Mouse (Mus musculus): ENCODE measurements around the gene Suclg1.

Gene Suclg1

DNA sequence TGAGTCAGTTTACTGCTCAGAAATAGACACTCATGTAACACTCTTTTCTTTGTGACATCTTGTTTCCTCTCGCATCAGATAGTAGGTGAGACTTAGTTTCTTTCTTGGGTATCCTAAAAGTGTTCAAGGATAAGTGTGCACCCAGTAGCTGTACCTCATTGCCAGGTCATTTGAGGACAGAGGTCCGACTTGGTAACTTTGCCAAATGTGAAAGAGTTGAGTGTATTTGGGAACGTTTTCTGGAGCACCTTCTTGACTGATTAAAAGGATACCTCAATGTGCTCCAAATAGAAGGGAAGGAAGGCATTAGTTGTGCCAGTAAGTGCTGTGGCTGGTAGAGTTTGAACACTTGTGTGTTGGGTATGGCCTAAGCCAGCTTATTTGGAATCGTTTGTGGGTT, 1.7 kb downstream of the Suclg1 start:
- no peak for DNase-seq (ENCODE audit: low read depth, low spot score)

DNA sequence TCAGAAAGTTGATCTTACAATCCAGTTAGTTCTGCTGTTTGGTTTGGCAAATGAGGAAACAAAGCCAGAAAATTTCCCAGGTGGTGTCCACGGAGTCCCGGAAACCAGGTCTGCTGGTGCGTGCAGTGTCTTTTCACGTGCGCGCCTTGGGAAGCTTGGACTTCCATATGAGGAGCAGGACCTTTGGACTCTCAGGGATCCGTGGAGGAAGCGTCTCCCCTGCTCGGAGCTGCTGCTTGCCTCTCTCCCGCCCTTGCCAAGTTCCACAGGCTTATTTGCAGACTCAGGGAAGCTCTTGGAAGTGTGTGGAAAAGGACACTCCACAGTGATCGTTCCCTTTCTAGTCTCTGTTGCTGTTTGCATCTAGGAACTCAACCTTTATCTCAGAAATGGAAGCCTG, 3.2 kb downstream of the Suclg1 start:
- no peak for DNase-seq (ENCODE audit: low read depth, low spot score)

- no peak for DNase-seq (ENCODE audit: low read depth, low spot score)
Measured at GRCm38 (mm10) chr6:73252396-73252795, 4.2 kb downstream of the Suclg1 start.

DNA sequence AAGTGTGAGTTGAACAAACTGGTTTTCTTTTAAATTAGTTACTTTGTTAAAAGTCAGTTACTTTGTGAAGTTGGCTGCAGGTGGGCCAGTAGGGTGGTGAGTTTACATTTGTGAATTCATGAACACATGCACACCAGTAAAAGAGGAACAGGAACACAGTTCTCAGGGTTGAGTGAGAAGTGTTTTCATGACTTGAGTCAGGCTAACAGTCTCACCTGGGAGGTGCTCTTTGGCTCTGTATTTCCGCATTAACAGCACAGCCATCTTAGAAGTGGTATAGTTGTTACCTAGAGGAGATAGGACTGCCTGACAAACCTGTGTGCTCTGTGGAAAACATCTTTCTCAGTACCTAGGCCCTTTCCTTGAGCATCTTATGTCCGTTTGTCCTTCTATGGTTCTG, 4.8 kb downstream of the Suclg1 start:
- DNase-seq (ENCODE audit: low read depth, low spot score): no peak

- DNase-seq (ENCODE audit: low read depth, low spot score): no peak
Measured at GRCm38 (mm10) chr6:73253584-73253983, 5.4 kb downstream of the Suclg1 start.

GRCm38 (mm10) chr6:73254307-73255228, 6.4 kb downstream of the Suclg1 start:
- DNase-seq (ENCODE audit: low read depth, low spot score): no peak

GRCm38 (mm10) chr6:73257068-73257467, 8.9 kb downstream of the Suclg1 start:
- no peak for DNase-seq (ENCODE audit: low read depth, low spot score)

DNA sequence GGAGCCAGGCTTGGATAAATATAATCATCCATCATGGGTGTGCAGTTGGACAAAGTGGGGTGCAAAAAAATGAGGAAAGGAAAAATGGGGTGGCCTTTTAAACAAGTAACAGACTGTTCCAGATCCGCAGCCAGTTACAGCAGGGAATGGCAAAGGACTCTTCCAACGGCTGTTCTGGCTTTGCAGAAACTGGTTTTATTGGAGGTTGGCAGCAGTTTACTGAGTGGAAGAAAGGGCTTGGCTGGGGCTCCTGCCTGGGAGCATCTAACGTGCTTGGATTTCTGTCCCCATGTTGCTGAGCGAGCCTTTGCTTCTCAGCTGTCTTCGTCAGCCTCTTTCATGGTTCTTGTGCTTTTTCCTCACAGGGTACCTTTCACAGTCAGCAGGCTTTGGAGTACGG, 11.9 kb downstream of the Suclg1 start:
- DNase-seq (ENCODE audit: low read depth, low spot score): no peak

- DNase-seq (ENCODE audit: low read depth, low spot score): no peak
Measured at GRCm38 (mm10) chr6:73264801-73265200, 16.6 kb downstream of the Suclg1 start.

DNA sequence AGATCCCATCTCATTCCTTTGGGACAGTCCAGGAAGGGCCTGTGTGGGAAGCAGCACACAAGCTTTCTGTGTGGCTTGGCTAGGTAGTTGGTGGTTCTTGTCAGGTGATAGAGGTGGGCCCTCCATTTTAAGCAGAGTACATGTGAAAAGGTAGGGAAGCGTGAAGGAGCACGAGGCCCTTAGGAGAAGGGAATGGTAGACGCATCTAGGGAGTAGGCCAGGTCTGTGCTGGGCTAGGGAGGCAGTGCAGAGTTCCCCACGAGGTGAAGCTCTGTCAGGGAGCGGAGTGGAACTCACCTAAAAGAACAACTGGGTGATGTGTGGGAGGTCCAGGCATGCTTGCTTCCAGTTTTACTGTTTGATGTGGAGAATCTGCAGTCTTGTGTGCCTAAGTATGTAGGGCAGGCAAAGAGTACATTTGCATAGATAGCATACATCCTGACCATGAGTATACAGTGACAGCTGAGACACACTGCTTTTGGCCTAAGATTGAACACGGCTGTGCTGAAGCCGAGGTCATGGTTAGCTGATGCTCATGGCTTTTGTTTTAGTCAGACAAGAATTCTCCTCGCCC, 19.6 kb downstream of the Suclg1 start:
- no peak for DNase-seq (ENCODE audit: low read depth, low spot score)

- DNase-seq (ENCODE audit: low read depth, low spot score): no peak
Measured at GRCm38 (mm10) chr6:73269374-73269773, 21.2 kb downstream of the Suclg1 start.

DNA sequence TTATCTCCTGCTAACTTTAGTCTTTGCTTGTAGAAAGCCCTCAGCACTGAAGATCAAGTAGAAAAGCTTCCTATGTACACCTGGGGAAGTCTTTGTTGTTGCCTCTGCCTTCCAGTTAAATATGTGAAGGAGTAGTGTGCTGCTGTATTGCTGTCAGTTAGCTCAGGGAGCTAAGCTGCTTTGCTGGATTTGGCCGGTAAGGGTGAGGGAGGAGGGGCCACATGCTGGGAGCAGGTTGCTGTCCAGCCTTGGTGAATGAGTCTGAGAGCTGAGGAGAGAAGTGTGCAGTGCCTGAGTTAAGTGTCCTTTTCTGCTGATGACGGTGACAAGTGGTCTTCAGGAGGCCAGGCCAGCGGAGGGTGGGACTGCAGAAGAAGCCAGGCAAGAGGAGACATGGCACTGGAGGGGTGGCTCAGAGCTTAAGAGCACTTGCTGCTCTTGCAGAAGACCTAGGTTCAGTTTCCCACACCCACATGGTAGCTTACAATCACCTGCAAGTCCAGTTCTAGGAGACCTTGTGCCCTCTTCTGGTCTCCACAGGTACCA, 23.4 kb downstream of the Suclg1 start:
- no peak for DNase-seq (ENCODE audit: low read depth, low spot score)

DNA sequence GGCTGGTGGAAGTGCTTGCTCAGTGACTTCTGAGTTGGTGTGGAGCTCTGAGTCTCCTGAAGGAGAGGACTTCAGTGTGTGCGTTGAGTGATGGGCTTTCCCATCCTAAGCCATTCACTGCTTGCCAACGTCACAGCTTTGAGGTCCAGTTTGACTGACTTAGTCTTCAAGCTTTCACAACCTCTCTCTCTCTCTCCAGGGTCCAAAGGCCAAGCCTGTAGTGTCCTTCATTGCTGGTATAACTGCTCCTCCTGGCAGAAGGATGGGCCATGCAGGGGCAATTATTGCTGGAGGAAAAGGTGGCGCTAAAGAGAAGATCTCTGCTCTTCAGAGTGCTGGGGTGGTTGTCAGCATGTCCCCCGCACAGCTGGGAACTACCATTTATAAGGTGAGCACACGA, 26.8 kb downstream of the Suclg1 start:
- DNase-seq (ENCODE audit: low read depth, low spot score): no peak

DNA sequence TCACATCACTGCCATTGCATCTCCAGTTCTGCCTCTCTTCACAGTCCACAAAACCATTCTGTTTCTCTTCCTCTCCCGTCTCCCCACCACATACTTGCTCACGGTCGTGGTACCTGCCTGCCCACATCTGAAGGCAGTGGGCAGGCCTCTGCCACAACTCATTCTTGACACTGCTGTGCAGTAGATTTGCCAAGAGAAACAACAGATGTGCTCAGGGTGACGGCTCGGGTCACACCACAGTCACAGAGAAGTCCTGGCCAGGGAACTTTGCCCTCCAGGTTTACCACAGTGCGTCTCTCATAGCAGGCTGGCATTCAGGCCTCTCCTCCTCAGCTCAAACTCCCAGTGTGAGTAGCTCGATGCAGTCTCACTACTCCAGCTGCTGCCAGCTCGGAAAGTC, 31.5 kb downstream of the Suclg1 start:
- no peak for DNase-seq (ENCODE audit: low read depth, low spot score)

DNA sequence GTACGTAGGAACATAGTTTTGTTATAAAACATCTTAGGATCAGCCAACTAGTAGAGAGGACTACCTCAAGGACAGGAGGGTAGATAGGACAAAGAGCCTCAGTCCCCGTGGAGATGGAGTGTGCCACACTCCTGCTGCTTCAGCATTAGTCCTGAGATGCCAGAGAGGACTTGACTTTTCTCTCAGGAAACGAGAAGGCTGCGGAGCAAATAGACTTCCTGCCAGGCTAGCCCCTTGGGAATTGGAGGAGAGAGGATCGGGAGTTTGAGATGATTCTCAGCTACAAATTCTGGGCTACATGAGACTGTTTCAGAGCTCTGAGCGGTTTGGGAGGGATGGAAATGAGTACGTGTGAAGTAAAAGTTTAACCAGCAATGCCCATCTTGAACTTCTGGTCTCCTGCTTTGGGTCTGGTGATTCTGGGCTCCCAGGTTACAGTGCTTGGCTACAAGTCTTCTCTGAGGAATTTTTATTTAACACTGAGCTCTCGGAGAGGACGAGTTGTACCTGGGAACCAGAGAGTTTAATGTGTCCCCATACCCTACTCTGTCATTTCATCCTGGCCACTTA, 32.4 kb downstream of the Suclg1 start:
- no peak for DNase-seq (ENCODE audit: low read depth, low spot score)

DNA sequence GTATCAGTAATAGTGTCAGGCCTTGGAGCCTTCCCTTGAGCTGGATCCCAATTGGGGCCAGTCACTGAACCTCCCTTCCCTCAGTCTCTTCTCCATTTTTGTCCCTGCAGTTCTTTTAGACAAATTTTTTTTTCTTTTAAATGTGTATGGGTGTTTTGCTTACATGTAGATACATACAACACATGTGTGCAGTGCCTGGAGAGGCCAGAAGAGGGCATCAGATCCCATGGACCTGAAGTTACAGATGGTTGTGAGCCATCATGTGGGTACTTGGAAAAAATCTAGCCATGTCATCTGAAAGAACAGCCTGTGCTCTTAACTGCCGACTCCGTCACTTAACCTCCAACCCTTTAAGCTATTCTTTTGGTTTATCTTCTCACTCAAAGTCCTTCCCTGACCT, 38.1 kb downstream of the Suclg1 start:
- DNase-seq (ENCODE audit: low read depth, low spot score): no peak

DNA sequence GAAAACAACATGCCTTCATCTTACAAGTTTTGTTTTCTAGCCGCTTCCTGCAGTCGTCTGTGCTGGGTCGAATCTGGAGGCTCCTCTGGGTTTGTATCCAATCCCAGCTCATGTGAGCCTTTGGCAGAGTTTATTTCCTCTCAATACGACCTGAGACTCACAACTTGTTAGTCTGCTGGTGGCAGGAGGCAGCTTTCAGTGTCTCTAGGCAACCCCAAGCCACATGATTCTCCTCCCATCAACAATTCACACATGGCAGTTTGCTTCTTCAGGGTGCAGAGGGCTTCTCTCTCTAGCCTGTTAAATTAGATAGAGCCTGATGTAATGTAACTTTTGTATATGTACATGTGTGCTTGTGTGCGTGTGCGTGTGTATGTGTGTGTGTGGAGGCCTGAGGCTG, 58.7 kb downstream of the Suclg1 start:
- DNase-seq (ENCODE audit: low read depth, low spot score): no peak

DNA sequence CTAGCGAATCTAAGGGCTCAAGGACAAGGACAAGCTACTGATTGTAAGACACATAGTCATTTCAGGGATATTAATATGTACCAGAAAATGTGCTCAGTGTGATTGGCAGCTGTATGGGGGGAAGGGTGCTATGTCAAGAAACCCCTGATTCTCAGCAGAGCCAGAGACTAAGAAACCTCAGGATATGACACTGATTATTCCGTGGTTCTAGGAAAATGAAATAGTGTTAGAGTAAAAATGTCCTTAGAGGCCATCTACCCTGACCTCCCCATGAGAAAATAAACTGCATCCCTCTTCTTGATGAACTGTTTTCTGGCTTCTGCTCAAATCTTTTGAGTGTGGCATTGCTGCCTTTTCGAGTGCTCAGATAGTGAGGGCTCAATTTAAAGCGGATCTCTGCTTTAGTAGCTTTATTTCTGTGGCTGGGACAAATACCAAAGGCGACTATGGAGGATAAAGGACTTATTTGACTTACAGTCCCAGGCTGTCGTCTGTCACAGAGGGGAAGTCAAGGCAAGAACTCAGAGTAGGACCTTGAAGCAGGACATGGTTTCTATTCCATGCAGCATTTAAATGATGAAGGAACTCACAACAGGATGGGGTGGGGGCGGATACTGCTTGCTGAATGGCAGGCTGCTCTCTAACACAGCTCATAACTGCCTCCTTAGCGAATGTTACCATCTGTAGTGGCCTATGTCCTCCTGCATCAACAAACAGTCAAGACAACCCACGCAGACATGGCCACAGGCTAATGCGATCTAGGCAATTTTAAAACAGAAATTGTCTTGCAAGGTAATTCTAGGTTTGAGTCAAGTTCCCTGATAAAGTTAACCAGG, 60.7 kb downstream of the Suclg1 start:
- no peak for DNase-seq (ENCODE audit: low read depth, low spot score)

DNA sequence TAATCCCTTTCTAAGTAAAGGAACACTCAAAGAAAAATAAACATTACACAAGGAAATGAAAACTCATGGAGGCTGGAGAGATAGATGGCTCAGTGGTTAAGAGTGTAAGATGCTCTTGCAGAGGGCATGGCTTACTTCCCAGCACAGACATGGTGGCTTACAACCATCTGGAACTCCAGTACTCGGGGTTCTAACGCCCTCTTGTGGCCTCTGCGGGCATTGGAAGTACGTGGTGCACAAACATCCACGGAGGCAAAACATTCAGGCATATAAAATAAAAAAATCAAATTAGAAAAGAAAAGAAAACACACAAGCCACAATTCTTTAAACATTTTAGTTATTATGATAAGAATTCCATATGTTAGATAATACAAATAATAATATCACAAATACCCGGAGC, 63.2 kb downstream of the Suclg1 start:
- no peak for DNase-seq (ENCODE audit: low read depth, low spot score)

GRCm38 (mm10) chr6:73311786-73312185, 63.6 kb downstream of the Suclg1 start:
- DNase-seq (ENCODE audit: low read depth, low spot score): no peak

DNA sequence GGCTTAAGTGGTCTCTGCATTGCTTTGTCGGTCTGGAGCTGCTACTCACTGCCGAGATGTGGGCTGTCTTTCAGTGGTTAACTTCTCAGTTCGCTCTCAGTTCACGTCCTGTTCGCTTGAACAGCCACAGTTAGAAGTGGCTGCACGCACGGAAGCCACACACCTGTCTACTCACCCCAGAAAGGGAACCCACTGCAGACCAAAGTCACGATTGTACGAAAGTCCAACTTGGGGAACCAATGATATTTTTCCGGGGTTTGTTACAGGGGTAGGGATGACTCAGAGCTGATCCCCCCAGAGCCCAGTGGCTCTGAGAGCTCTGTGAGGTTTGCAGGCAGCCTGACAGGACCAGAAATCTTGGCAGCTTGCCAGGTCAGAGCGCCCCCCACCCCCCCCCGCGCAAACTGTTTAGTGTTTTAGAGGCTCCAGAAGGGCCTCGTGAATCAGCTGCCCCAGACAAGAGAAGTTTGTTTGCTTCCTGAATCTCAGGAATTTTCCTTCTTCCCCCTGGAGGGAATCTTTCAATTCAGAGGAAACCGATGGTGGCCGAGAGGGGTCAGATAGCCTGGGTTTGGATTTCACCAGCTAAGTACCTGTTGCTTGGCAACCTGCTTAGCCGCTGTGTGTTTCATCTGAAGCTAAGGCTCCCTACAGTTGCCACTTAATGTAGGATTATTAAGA, 66.9 kb downstream of the Suclg1 start:
- DNase-seq (ENCODE audit: low read depth, low spot score): no peak

Data from c-Kit-negative CD71-positive TER-119-positive erythroid progenitor cells, embryonic 14.5 days (primary cell).